Mouse (Mus musculus): Measurements from ENCODE around the gene Ubap1l. TPM values are rescaled to one million over a fixed set of nuclear protein-coding genes. Genes with fewer than 3 reads are reported as not detected.
A peak's percentile ranks its signal among the peaks of the same experiment; 100 is the strongest.

The Ubap1l gene
- polyA plus RNA-seq, 1 experiment = 0.43 TPM

GRCm38 (mm10) chr9:65428003-65428402 is 67.2 kb downstream of the Ubap1l start:
- no peak for TF ChIP-seq POLR2A (IDR thresholded peaks at IDR 0.05; ENCODE audit: low read depth, low read length)
- no peak for TF ChIP-seq CTCF (IDR thresholded peaks at IDR 0.05; ENCODE audit: extremely low read depth, insufficient read length, insufficient replicate concordance, low read depth, low read length)
- Histone ChIP-seq H3K27ac (ENCODE audit: insufficient read depth, low read depth, low read length) (peak overlapping the region; percentile 99), H3K4me3 (ENCODE audit: low read depth, low read length) (no peak overlapping the region), H3K36me3 (ENCODE audit: control insufficient read depth, insufficient read depth, low read length) (no peaks in the 10 kb centered on the region), H3K4me1 (ENCODE audit: control insufficient read depth, insufficient read depth, insufficient read length, low read length) (peaks cover 25% of the 10 kb centered on the region), H3K27me3 (ENCODE audit: control insufficient read depth, insufficient read depth, low read length) (no peaks in the 10 kb centered on the region)
- 73% methylated on average over 5 of the region's 5 CpGs for whole genome bisulfite sequencing

Other genes with a start within 250 kb of the Ubap1l start
- gene Igdcc3, start 219.9 kb upstream of the Ubap1l start, polyA plus RNA-seq (2012; rRNA removed) = 0.06 TPM in 1 of 2 replicates, not detected in the other
- 10.0 and 16.3 TPM in 2 replicates for gene Parp16, start 165.7 kb upstream of the Ubap1l start, polyA plus RNA-seq (2012; rRNA removed)
- gene Cilp, start 95.9 kb upstream of the Ubap1l start, polyA plus RNA-seq (2012; rRNA removed) = 1.4 and 1.7 TPM in 2 replicates
- gene Clpx, start 66.8 kb upstream of the Ubap1l start, polyA plus RNA-seq (2012; rRNA removed) = 5.8 and 7.5 TPM in 2 replicates
- 9.2 and 12.9 TPM in 2 replicates for gene Pdcd7, start 14.9 kb upstream of the Ubap1l start, polyA plus RNA-seq (2012; rRNA removed)
- 0.20 and 0.57 TPM in 2 replicates for gene Kbtbd13, start 30.6 kb downstream of the Ubap1l start, polyA plus RNA-seq (2012; rRNA removed)
- gene Rasl12, start 37.5 kb downstream of the Ubap1l start, polyA plus RNA-seq (2012; rRNA removed) = 1.4 and 2.3 TPM in 2 replicates
- 6.6 and 13.6 TPM in 2 replicates for gene Slc51b, start 61.9 kb downstream of the Ubap1l start, polyA plus RNA-seq (2012; rRNA removed)
- gene Mtfmt, start 74.7 kb downstream of the Ubap1l start, polyA plus RNA-seq (2012; rRNA removed) = 2.6 and 5.8 TPM in 2 replicates
- gene Spg21, start 99.9 kb downstream of the Ubap1l start, polyA plus RNA-seq (2012; rRNA removed) = 4.5 and 9.7 TPM in 2 replicates
- not detected in 2 replicates for gene Ankdd1a, start 159.2 kb downstream of the Ubap1l start, polyA plus RNA-seq (2012; rRNA removed)
- 6.3 and 9.7 TPM in 2 replicates for gene Plekho2, start 219.0 kb downstream of the Ubap1l start, polyA plus RNA-seq (2012; rRNA removed)
- gene Pif1, start 226.1 kb downstream of the Ubap1l start, polyA plus RNA-seq (2012; rRNA removed) = 3.8 and 5.0 TPM in 2 replicates